13 mouse cellular contexts compared by ENCODE assay signal in genomic region chr11:44128481-44128880, GRCm38 (mm10).
DNase-seq lines count a peak whose midpoint lies in the region; TF ChIP-seq lines count a peak whose summit lies in the region.
"Had no signal": no experiment of that assay in that cellular context is flagged by ENCODE, and none has a peak within 500 bp of the region (broad histone marks: within the 10 kb centered on the region; RNA-seq: fewer than 3 reads in every experiment).

No protein-coding gene starts in this region.

- H3K36me3 ChIP-seq in midbrain, embryonic 10.5 days = no peaks in the 10 kb centered on the region
- H3K36me3 ChIP-seq: embryonic facial prominence, embryonic 13.5 days; forebrain, embryonic 10.5 days; kidney, embryonic 15.5 days; lung, embryonic 15.5 days had no signal

- TF ChIP-seq CTCF in gastrocnemius, adult 2 months (IDR thresholded peaks at IDR 0.05) = no peak

- no peaks in the 10 kb centered on the region for H3K4me1 ChIP-seq in midbrain, embryonic 10.5 days
- H3K4me1 ChIP-seq: embryonic facial prominence, embryonic 13.5 days; kidney, embryonic 15.5 days; lung, embryonic 15.5 days had no signal

- H3K9me3 ChIP-seq in midbrain, embryonic 10.5 days (replicated peaks) = no peaks in the 10 kb centered on the region
- H3K9me3 ChIP-seq: embryonic facial prominence, embryonic 13.5 days; forebrain, embryonic 10.5 days; kidney, embryonic 15.5 days; lung, embryonic 15.5 days had no signal

- WGBS in midbrain, embryonic 10.5 days = 90% methylated on average over 6 of the region's 6 CpGs

- intact Hi-C loops in gastrocnemius, adult 2 months (cut with DNase I) = no loop called here
- intact Hi-C loops in heart, postnatal 14 days (cut with DNase I) = loop anchor here (10.0 kb wide), 1 partner anchor 294 kb away; no protein-coding TSS in a partner anchor

- no peaks in the 10 kb centered on the region for H3K27me3 ChIP-seq in midbrain, embryonic 10.5 days (ENCODE audit: low read depth, poor library complexity, severe bottlenecking)
- H3K27me3 ChIP-seq: embryonic facial prominence, embryonic 13.5 days; kidney, embryonic 15.5 days; lung, embryonic 15.5 days had no signal

- DNase-seq in lung, postnatal 25 days (ENCODE audit: low spot score) = peak; percentile 4
- no peak for DNase-seq in lung, postnatal 14 days
- peak; percentile 37 for DNase-seq in adrenal gland, postnatal 14 days
- DNase-seq in gastrocnemius, adult 2 months = peak; percentile 73
- DNase-seq in heart, postnatal 14 days = peak; percentile 13 to 18
- no peak for DNase-seq in frontal cortex, postnatal 10 days (ENCODE audit: low spot score in 2 of 2)
- no peak for DNase-seq in midbrain, embryonic 10.5 days (ENCODE audit: low spot score)
- DNase-seq: cerebellum, adult 9-11 months had no signal

- H3K27ac ChIP-seq in gastrocnemius, adult 2 months = no peak overlapping the region
- no peak overlapping the region for H3K27ac ChIP-seq in midbrain, embryonic 10.5 days (replicated peaks)
- H3K27ac ChIP-seq: embryonic facial prominence, embryonic 13.5 days; forebrain, embryonic 10.5 days; kidney, embryonic 15.5 days; lung, embryonic 15.5 days had no signal

- H3K4me3 ChIP-seq in gastrocnemius, adult 2 months = no peak overlapping the region
- H3K4me3 ChIP-seq in midbrain, embryonic 10.5 days = no peak overlapping the region
- H3K4me3 ChIP-seq: embryonic facial prominence, embryonic 13.5 days; forebrain, embryonic 10.5 days; kidney, embryonic 15.5 days; lung, embryonic 15.5 days; myocyte had no signal

Comparison
In these comparisons a context has a peak if more than half of its experiments do, and no peak if none do; other contexts are left out.
1. DNase-seq: peak in lung, postnatal 25 days (single experiment), adrenal gland, postnatal 14 days (single experiment), gastrocnemius, adult 2 months (single experiment) and heart, postnatal 14 days (2 of 2); none in lung, postnatal 14 days (single experiment), frontal cortex, postnatal 10 days (0 of 2) and midbrain, embryonic 10.5 days (single experiment).